Mouse (Mus musculus) forebrain, embryonic 14.5 days (tissue): ENCODE results near the gene Dtd2. TPM values are rescaled to one million over a fixed set of nuclear protein-coding genes. Genes with fewer than 3 reads are reported as not detected.

Experiments
- ATAC-seq: fragments of 200-750 bp; cut with Nextera tagmentation; 2 replicates; pipeline ENCODE4 v1.8.0; 2017; ENCODE audit warnings: mild to moderate bottlenecking, moderate library complexity
- DNase-seq: peaks from one replicate; pipeline ENCODE4 v3.0.0-alpha.2; 2015; ENCODE audit warnings: low spot score
- H3K27ac ChIP-seq: fragments of 300-500 bp; sonication (generic); 2 replicates; pipeline ENCODE4 v1.5.1; 2014; ENCODE audit warnings: low read depth, mild to moderate bottlenecking, control low read depth, low read length, moderate library complexity
- H3K27me3 ChIP-seq: fragments of 300-500 bp; sonication (generic); replicated peaks from 2 replicates; pipeline ENCODE4 v1.6.1; 2014; ENCODE audit warnings: low read length, control low read depth, mixed read lengths; ENCODE audit not compliant: control insufficient read depth, insufficient read depth
- H3K36me3 ChIP-seq: fragments of 300-500 bp; sonication (generic); 2 replicates; pipeline ENCODE4 v1.6.1; 2014; ENCODE audit warnings: low read length, control low read depth; ENCODE audit not compliant: control insufficient read depth, insufficient read depth
- H3K4me1 ChIP-seq: fragments of 300-500 bp; sonication (generic); 2 replicates; pipeline ENCODE4 v1.6.1; 2014; ENCODE audit warnings: antibody characterized with exemption, low read length, control low read depth; ENCODE audit not compliant: control insufficient read depth, insufficient read depth
- H3K4me2 ChIP-seq: fragments of 300-500 bp; sonication (generic); 2 replicates; pipeline ENCODE4 v1.6.1; 2014; ENCODE audit warnings: mild to moderate bottlenecking, control low read depth, low read length
- H3K4me3 ChIP-seq: fragments of 300-500 bp; sonication (generic); 2 replicates; pipeline ENCODE4 v1.5.1; 2014; ENCODE audit warnings: low read depth, low read length, control low read depth
- H3K9ac ChIP-seq: fragments of 300-500 bp; sonication (generic); 2 replicates; pipeline ENCODE4 v1.6.1; 2014; ENCODE audit warnings: mild to moderate bottlenecking, low read length, control low read depth, moderate library complexity
- H3K9me3 ChIP-seq: fragments of 300-500 bp; sonication (generic); replicated peaks from 2 replicates; pipeline ENCODE4 v1.6.1; 2016; ENCODE audit warnings: low read length, control low read depth, mixed read lengths; ENCODE audit not compliant: control insufficient read depth
- WGBS: fragments of 180-500 bp; shearing (Covaris S2); extraction: QIAGEN DNeasy Blood & Tissue Kit; methylation state at CpG from one replicate; pipeline ENCODE4 v1.1.7; 2014; 5-methylcytosine and 5-hydroxymethylcytosine counted together
- polyA plus RNA-seq: library from polyadenylated mRNA; unstranded; fragments of >200 nt; fragmentation: Nextera tagmentation; extraction: Ambion mirVana; gene quantifications from 2 replicates; pipeline ENCODE4 v1.2.1, GENCODE M21; 2014

Dtd2 gene
- polyA plus RNA-seq, 1 experiment from 2014 or later = 16.1 TPM

GRCm38 (mm10) chr12:52014044-52014443 is 7.7 kb upstream of the Dtd2 start:
- H3K27ac ChIP-seq = no peak overlapping the region
- DNase-seq (no peak), ATAC-seq (no peak)
- 90% methylated on average over 11 of the region's 11 CpGs for WGBS
- no peak overlapping the region for H3K9ac ChIP-seq
- no peaks in the 10 kb centered on the region for H3K27me3 ChIP-seq
- H3K4me3 ChIP-seq = no peak overlapping the region
- no peaks in the 10 kb centered on the region for H3K4me1 ChIP-seq
- no peaks in the 10 kb centered on the region for H3K36me3 ChIP-seq
- no peak overlapping the region for H3K4me2 ChIP-seq
- H3K9me3 ChIP-seq = no peaks in the 10 kb centered on the region

GRCm38 (mm10) chr12:52013274-52013673 is 7.0 kb upstream of the Dtd2 start:
- no peak overlapping the region for H3K4me2 ChIP-seq
- no peaks in the 10 kb centered on the region for H3K27me3 ChIP-seq
- 73% methylated on average over 9 of the region's 9 CpGs for WGBS
- H3K4me3 ChIP-seq = no peak overlapping the region
- no peak overlapping the region for H3K27ac ChIP-seq
- H3K36me3 ChIP-seq = no peaks in the 10 kb centered on the region
- H3K9ac ChIP-seq = no peak overlapping the region
- H3K4me1 ChIP-seq = no peaks in the 10 kb centered on the region
- DNase-seq = no peak
- no peaks in the 10 kb centered on the region for H3K9me3 ChIP-seq
- ATAC-seq = no peak

DNA sequence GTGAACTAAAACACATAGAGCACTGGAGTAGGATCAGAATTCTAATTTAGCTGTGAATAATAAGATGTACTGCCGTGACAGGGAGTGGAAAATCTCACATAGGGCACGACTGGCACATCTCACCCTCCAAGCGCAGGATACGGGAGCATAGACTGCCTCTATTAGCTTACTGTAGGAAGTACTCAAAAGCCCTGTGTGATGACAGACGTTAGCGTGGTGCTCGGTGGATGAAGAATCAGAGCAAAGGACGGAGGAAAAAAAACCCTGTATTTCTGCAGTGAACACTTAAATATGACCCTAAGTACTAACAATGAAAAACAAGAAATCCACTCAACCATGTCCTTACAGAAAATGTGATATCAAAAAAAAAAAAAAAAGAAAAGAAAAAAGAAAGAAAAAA is 5.9 kb upstream of the Dtd2 start:
- Histone ChIP-seq H3K4me2 (no peak overlapping the region), H3K4me3 (no peak overlapping the region), H3K27me3 (no peaks in the 10 kb centered on the region), H3K27ac (no peak overlapping the region), H3K36me3 (no peaks in the 10 kb centered on the region), H3K9ac (no peak overlapping the region), H3K4me1 (no peaks in the 10 kb centered on the region), H3K9me3 (no peaks in the 10 kb centered on the region)
- WGBS = 84% methylated on average over 8 of the region's 8 CpGs
- ATAC-seq (no peak), DNase-seq (no peak)

- WGBS = 34% methylated on average over 2 of the region's 2 CpGs
- Histone ChIP-seq H3K4me1 (no peaks in the 10 kb centered on the region), H3K4me3 (peak overlapping the region; percentile 20), H3K9ac (no peak overlapping the region), H3K27ac (peak overlapping the region; percentile 64; the same call in 1 of the 2 replicates), H3K27me3 (no peaks in the 10 kb centered on the region), H3K9me3 (no peaks in the 10 kb centered on the region), H3K36me3 (no peaks in the 10 kb centered on the region), H3K4me2 (peak overlapping the region; percentile 48)
- ATAC-seq (no peak), DNase-seq (peak; percentile 89)
These were observed 4.3 kb upstream of the Dtd2 start for GRCm38 (mm10) chr12:52010630-52010961.

DNA sequence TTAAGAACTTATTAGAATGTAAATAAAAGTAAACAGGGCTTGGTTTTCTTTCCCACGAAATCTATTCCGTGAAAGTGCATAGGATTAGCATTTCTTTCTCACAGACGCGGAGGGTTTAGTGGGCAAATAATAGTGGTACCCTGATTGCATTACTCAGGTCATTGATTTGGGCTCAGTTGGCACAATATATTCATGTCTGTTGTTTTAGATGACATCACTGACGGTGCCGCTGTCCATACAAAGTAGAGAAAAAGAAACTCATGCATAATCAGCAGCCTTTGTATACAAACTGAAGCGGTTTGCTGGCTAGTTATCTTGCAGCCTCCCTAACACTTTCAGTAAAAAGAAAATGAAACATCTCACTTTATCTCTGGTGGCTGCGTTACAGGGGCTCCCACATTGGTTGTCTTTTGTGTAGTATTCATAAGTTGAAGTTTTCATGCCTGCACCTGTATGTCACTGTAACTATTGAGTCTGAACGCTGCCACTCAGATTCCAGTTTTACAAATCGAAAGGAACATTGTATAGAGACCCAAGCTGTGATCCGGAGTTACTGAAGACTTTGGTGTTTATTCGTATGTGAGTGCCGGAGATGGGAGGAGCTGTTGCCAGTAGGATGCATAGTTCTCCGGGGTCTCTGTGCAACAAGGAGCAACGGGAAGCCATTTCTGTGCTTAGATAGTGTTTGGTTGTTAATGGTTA is 3.8 kb upstream of the Dtd2 start:
- Histone ChIP-seq H3K27ac (peak overlapping the region; percentile 6; the same call in 1 of the 2 replicates), H3K9me3 (no peaks in the 10 kb centered on the region), H3K36me3 (no peaks in the 10 kb centered on the region), H3K27me3 (no peaks in the 10 kb centered on the region), H3K4me1 (no peaks in the 10 kb centered on the region), H3K9ac (0 out of 2 replicates have a peak overlapping the region, but pooled peaks have one; percentile 25), H3K4me3 (peak overlapping the region; percentile 20), H3K4me2 (peak overlapping the region; percentile 48)
- WGBS = 7% methylated on average over 15 of the region's 15 CpGs
- DNase-seq (peak; percentile 82), ATAC-seq (peak; percentile 73)

DNA sequence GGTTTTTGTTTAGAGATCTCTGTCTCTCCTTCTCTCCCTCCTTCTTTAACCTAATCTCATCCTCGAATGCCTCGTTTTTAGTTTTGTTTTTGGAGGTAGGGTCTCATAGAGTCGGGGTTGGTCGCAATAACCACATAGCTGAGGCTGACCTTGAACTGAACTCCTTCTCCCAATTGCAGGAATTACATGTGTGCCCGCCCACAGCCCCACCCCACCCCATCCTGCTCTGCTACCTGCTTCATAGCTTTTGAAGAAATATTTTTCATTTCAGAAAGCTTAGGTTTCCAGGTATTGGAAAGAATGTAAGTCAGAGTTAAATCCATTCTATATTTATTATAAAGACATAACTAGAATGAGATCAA is 313 bp upstream of the Dtd2 start:
- WGBS = 52% methylated on average over 5 of the region's 5 CpGs

GRCm38 (mm10) chr12:52002746-52003145 is 3.6 kb downstream of the Dtd2 start:
- Histone ChIP-seq H3K36me3 (peaks cover 18% of the 10 kb centered on the region), H3K4me2 (no peak overlapping the region), H3K4me3 (no peak overlapping the region), H3K27me3 (no peaks in the 10 kb centered on the region), H3K9ac (no peak overlapping the region), H3K4me1 (no peaks in the 10 kb centered on the region), H3K9me3 (no peaks in the 10 kb centered on the region), H3K27ac (no peak overlapping the region)
- WGBS = 94% methylated on average over 3 of the region's 3 CpGs
- ATAC-seq (no peak), DNase-seq (no peak)

More for the DNA sequence above, 313 bp upstream of the Dtd2 start:
- Histone ChIP-seq H3K27me3 (no peaks in the 10 kb centered on the region), H3K4me2 (peak overlapping the region; percentile 52), H3K36me3 (0 out of 2 replicates have a peak, but pooled peaks cover 2% of the 10 kb centered on the region), H3K4me3 (peak overlapping the region; percentile 50), H3K27ac (no peak overlapping the region), H3K9ac (no peak overlapping the region), H3K4me1 (no peaks in the 10 kb centered on the region), H3K9me3 (no peaks in the 10 kb centered on the region)
- ATAC-seq (peak; percentile 21; the same call in 1 of the 2 replicates), DNase-seq (no peak)

- Histone ChIP-seq H3K4me2 (no peak overlapping the region), H3K4me1 (no peaks in the 10 kb centered on the region), H3K9ac (no peak overlapping the region), H3K9me3 (no peaks in the 10 kb centered on the region), H3K27ac (no peak overlapping the region), H3K27me3 (no peaks in the 10 kb centered on the region), H3K4me3 (no peak overlapping the region), H3K36me3 (peaks cover 20% of the 10 kb centered on the region)
- peak; percentile 75 for ATAC-seq
- 26% methylated on average over 4 of the region's 4 CpGs for WGBS
- peak; percentile 94 for DNase-seq
These were observed 4.8 kb downstream of the Dtd2 start for GRCm38 (mm10) chr12:52001544-52001943.

DNA sequence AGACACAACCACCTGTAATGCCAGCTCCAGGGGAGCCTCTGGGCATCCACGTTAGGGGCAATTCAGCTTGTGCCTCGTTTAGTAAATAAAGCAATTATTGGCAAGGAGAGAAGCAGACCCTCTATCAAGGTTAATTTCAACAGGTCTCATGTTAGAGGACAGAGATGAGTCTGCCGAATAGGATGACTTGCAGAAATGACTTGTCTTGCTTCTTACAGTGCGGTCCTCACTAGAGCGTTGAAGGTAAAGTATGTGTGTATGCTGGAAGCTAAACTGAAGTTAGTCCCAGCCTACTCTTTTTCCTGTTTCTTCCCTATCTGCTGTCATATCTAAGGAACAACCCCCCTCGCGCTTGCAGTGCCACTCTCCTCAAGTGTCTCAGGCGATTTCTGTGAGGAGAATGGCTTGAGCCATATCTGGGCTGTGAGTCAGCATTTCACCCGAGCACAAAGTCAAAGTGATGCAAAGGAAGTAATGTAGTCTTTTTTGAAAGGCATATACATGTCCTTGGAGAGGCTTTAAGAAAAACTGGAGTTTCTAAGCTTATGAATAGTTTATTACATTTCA is 7.9 kb downstream of the Dtd2 start:
- H3K27me3 ChIP-seq = no peaks in the 10 kb centered on the region
- no peak overlapping the region for H3K4me2 ChIP-seq
- DNase-seq (no peak), ATAC-seq (no peak)
- H3K4me3 ChIP-seq = no peak overlapping the region
- peaks cover 25% of the 10 kb centered on the region for H3K36me3 ChIP-seq
- no peak overlapping the region for H3K27ac ChIP-seq
- WGBS = 89% methylated on average over 9 of the region's 9 CpGs
- no peak overlapping the region for H3K9ac ChIP-seq
- H3K9me3 ChIP-seq = no peaks in the 10 kb centered on the region
- no peaks in the 10 kb centered on the region for H3K4me1 ChIP-seq
